Mouse (Mus musculus) right cerebral cortex, postnatal 14 days (tissue): ENCODE measurements around the gene Chtop.

Source experiments
- DNase-seq: peaks from one replicate; pipeline ENCODE4 v3.0.0; 2022

Chtop gene

DNA sequence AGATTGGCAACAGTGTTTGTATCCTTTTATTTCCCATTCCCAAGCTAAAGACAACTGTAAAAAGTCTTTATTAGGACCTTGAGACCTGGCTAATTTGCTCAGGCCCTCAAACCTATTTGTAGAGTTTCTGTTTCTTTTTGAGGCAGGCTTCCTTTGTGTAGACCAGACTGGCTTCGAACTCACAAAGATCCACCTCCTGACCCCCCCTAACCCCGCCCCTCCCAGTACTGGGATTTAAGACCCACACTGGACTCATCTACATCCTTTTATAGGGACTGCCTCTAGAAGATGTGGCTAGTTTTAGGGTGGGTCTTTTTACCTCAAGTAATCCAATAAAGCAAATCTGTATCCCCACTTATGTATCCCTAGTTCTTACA lies 437 bp upstream of the Chtop start:
- no peak for DNase-seq

DNA sequence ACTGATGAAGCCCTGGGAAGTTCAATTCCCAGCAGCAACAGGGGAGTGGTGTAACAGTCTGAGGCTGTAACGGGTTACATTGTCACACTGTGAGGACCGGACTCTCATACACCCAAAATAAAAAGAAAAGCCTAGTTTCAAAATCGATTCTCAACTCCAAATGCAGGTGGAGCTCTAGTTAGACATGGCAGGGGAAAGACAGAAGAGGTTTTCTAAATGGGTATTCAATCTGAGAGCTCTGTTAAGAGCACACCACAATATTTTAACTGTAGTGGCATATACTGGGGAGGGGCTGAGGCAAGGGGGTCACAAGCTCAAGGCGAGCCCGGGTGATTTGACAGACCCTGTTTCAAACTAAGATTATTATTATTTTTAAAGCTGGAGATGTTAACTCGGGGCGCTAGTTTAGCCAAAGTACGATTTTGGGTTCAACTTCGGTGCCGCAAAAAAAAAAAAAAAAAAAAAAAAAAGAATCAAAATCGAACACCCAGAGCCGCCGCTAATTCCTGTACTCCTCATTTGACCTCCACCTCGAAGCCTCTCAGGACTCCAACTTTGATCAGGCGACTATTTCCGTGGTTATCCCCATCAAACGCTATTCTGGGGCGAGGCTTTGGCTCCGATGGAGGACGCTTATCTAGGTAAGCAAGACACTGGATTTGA lies 880 bp downstream of the Chtop start:
- no peak for DNase-seq

DNA sequence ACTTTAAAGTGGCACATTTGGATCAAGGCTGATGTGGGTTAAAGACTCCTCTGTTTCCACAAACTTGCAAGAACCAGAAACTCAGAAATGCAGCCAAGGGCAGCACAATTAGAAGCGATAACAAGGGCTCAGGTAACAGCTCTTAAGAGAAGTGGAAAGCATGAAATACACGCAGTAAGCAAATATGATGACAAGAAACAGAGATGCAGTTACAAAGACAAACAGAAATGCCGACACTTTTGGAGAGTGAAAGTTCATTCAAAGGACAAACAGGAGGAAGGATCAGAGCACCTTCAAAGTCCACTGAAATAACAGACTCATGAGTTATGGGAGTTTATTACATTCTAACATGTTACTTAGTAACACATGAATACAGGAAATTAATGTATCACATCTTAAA lies 2.9 kb downstream of the Chtop start:
- no peak for DNase-seq

DNA sequence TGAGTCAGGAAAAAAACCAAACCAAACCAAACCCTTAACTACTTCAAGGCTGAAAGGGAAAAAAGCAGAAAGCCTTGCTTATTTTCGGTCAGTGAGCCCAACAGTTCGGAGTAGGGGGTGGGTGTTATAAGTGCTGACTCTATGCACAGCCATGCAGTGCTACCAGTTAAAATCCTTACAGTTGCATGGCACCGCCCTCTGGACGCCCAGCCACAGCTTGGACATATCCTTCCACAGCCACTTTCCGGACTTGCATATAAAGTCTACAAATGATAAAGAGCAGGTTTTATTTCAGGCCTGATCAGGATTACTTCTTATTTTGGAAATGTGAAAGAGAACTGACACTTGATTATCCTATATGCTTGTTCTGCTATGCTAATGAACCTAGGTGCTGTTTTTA lies 4.1 kb downstream of the Chtop start:
- no peak for DNase-seq

DNA sequence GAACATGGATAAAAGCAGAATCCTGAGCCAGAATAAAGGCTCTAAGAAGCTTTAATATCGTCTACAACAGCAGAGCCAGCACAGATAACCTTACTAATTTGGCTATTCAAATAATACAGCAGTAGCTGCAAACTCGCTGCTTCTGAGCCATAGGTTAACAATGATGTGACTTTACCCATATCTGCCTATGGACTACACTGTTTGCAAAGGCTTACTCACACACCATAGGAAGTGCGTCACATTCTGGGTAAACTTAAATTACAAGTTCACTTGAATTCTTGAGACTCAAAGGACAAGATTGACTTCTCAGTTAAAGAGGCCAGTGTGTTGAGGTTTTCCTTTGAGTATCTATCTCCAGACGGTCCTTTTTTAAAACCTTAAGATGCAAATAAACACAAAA lies 5.9 kb downstream of the Chtop start:
- DNase-seq, result no peak

DNA sequence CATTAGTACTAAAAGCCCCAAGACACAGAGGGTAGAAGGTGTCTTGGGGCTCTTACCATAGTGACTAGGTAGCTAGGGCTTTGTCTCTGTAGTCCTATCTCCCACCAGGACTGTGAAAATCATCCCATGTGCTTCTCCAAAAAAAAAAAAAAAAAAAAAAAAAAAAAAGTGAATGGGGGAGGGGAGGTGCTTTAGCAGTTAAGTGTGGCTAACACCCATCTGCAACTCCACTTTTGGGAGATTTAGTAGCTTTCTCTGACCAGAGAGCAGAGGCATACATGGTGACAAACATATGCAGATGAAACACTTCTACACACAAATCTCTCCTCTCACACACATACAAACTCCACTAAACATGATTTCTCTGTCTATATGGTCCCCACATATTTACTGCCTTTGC lies 11.7 kb downstream of the Chtop start:
- DNase-seq, result no peak

DNA sequence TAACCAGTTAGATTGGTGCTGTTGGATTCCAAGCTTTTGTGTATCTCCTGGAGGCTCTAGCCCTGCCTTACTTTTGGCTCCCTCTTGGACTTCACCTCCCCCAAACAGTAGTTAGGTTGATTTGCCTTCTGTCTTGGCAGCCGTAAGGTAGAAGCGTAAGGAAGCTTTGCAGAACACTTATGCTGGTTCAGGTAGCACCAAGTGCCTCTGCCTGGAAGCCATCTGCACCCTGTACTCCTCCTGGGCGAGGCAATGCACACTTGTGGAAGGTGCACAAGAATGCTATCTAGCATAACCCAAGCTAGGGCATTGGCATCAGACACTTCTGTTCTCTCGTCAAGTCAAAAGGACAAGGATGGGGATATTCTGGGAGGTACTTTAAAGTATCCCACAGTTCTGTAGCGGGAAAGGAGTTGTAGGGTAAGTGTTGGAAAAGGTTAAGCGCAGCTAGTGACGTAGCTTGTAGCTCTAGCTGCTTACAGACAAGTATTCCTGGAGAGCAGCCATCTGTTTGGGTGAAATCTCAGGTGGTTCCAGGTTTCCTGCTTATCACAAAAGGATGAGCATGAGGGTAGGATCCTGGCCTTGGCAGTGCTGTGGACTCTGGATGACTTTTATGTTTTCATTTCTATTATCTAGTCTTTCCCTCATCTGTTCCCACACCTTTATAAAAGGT lies 13.3 kb downstream of the Chtop start:
- DNase-seq, result no peak

DNA sequence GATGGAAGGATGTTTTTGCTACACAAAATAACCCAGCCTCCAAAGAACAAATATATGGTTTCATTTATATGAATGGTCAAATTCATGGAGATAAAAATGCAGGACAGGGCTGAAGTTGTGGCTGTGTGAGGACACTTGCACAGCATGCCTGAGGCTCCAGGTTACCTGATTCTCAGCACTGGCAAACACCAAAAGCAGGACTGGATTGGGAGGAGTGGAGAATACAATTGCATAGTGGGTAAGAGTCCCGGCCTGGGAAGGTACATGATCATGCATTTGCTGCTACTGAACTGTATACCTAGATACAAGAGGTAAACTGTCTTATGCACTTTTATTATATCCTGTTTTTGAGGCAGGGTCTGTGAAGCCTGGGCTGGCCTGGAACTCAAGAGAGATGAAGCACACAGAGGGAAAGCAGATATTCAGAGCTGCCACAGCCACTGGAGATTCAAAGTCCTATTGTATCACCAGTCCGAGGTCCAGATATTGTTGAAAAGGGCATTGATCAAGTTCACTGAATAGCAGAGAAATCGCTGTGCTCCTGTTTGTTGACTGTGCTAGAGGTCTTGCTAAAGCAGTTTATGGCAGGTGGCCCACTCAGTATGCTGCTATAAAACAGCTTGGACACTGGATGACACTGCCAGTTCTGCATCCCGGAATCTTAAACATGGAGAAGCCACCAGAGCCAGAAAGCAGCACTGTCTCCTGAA lies 15.3 kb downstream of the Chtop start:
- DNase-seq, result no peak

DNA sequence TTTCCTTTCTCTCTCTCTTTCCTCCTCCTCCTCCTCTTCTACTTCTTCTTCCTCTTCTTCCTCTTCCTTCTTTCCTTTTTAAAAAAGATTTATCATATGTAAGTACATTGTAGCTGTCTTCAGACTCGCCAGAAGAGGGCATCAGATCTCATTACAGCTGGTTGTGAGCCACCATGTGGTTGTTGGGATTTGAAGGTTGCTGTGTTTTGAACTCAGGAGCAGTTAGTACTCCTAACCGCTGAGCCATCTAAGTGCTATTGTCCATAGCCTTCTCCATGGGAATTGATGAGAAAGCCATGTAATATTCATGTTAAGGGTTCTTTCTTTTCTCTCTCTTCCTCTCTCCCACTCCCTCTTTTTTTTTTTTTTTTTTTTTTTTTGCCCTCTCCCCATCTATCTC lies 17.9 kb downstream of the Chtop start:
- DNase-seq, result no peak

DNA sequence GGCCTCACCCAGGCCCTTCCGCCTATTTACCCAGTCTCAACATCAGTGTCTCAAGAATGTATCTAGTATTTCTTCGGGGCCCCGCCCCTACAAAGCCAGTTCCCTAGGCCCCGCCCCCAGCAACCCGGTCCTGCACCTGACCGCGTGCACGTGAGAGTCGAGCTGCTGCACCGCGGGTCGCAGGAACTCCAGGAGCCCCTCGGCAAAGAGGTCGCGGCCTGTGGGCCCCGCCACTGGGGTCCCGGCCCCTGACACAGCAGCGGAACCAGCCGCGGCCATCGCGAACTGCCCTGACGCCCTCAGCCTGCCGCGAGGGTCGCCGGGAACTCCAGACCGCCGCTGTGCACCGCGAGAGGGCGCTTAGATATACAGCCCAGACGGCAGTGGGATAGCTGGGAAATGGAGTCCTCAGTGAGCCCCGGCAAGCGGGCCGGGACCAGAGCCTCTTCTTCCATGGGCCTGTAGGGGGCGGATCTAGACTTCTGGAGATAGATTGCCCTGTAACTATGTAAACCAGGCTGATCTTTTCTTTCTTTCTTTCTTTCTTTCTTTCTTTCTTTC lies 18.5 kb downstream of the Chtop start, which contains the start of gene Snapin:
Gene Snapin, minus strand, starts transcription at position 338 of the 561 bp plus-strand sequence.
- DNase-seq, result peak; percentile 95

DNA sequence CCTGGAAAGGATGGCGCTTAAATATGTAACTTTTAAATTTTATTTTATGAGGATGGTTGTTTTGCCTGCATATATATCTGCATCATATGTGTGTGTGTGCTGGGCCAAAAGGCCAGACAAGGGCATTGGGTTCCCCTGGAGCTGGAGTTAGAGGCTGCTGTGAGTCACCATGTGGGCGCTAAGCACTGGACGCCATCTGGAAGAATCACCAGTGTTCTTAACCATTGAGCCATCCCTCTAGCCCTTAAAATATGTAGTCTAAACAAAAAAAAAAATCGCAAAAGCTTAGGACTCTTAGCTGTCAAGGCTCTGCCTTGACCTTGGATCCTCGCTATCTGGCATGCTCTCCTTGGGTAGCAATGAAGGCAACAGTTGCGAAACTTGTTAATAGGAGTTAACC lies 20.7 kb downstream of the Chtop start:
- DNase-seq, result no peak

DNA sequence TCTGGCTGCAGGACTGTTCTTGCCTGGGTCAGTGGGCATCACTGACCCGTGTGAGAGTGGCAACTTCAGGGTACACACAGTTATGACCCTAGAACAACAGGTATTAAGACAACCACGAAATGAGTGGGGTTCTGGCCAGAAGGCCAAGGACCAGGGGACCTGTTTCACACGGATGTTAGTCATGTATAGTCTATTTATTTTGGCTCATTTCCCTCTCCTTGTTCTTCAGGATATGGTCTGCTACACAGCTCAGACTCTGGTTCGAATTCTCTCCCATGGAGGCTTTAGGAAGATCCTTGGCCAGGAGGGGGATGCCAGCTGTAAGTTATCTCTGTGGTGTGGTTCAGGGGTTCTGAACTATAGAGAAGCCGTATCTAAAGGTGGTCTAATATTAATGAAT lies 22.3 kb downstream of the Chtop start:
- DNase-seq, result no peak

DNA sequence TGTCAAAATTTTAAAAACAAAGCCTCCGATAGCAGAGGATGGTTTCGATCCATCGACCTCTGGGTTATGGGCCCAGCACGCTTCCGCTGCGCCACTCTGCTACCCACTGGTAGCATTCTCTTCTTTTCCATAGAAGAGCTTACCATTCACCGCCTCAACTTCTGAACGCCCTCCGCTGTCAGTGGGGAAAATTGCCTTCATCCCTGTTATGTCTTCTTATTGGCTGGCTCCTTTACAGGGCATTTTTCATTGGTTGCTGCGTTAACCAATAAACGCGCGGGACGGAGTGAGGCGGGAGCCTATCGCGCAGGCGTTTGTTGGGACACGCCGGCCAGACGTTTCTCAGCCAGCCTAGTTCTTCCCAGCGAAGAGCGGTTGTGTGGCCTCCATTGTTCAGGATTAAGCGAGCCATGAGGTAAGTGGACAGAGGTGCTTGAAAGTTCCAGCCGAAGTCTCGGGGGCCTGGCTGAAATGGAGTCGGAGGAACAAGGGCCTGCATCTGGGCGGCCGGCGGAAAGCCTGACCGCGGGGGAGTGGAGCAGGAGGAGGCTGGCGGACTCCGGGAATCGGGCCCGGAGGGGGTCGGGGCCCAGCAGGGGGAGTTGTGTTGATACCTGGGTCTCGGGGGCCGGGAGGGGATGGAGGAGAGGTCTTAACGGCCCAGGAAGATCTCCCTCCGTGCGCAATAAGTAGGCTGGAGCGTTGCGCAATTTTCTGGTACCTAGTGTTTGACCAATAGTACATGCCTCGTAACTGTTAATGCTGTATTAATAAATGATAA lies 33.3 kb downstream of the Chtop start, which contains the start of gene Ilf2:
Gene Ilf2, plus strand, starts transcription at position 296 of the 781 bp plus-strand sequence.
- DNase-seq, result peak; percentile 94

DNA sequence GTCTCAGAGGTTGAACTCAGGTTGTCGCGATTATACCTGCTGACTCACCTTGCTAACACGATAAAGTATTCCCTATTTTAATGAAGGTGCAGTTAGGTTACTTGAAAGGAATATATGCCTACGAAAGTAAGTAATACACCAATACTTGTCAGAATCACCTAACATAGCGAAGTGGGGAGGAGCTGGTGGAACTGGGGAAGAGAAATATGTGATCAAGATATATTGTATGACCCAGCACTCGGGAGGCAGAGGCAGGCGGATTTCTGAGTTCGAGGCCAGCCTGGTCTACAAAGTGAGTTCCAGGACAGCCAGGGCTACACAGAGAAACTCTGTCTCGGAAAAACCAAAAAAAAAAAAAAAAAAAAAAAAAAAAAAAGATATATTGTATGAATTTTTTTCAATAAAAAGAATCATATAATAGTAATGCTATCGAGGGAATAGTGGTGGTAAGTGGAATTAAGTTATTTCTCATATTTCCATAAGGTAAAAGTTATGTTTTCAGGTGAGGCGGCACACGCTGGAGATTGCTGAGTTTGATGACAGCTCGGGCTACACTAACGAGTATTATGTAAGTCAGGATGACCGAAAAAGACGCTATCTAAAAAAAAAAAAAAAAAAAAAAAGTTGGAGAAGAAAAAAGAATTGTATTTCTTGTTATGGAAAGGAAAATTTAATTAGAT lies 34.0 kb downstream of the Chtop start:
- no peak for DNase-seq

DNA sequence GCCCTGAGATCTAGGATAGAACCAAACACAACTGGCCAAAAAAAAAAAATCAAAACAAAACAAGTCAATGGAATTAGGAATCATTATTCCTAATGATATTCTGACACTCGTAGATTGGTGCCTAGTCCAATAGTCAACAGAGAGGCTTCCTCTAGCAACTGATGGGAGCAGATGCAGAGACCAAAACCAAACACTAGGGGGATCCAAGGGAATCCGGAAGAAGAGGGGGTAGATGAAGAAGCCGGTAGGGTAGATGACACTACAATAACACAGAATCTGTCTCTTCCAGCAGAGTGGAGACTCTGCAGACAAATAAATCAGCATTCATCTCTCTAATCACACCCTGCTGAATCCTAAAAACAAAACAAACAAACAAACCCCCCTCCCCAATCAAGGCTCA lies 37.1 kb downstream of the Chtop start:
- no peak for DNase-seq

DNA sequence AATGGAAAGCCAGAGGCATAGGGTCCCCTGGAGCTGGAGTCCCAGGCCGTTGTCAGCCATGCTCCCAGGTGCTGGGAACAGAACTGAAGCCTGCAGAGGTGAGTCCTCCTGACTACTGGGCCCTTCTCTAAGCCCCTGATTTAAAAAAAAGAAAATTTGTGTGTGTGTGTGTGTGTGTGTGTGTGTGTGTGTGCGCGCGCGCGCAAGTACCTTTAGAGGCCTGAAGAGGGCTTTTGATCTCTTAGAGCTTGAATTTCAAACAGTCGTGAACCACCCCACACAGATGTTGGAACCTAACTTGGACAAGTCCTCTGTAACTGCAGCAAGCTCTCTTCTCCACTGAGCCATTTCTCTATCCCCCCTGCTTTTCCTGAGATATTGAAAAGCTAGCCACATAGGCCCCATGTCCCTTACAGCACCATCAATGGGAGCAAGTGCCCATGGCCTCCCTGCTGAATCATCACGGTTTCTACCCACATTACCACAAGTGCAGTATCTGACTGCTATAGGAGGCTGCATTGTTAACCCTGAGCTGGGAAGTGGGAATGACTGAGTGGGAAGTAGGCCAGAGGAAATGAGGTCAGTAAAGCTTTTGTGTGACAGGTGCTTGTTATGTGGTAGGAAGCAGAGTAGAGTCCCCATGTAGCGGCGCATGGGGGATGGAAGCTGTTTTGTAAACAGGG lies 41.5 kb downstream of the Chtop start:
- DNase-seq, result no peak

DNA sequence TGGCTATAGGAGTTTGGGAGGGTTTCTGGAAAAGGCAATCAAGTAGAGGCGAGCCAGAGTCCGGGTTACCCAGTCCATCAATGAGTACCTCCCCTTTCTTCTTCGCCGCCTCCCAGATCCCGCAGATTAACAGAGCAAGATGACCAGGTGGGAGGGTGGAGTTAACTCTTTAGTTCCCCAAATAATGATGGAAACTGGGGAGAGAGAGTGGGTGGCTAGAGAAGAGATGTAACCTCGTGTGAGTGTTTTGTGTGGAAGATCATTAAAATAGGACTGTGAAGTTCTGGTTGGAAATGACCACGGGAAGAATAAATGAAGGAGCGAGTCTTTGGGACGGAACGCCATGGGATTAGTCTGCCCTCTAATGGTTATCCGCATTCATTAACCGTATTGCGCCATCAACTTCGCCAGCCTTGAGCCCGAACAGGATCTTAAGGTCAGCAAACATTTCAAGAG lies 43.0 kb downstream of the Chtop start:
- DNase-seq, result peak; percentile 30

DNA sequence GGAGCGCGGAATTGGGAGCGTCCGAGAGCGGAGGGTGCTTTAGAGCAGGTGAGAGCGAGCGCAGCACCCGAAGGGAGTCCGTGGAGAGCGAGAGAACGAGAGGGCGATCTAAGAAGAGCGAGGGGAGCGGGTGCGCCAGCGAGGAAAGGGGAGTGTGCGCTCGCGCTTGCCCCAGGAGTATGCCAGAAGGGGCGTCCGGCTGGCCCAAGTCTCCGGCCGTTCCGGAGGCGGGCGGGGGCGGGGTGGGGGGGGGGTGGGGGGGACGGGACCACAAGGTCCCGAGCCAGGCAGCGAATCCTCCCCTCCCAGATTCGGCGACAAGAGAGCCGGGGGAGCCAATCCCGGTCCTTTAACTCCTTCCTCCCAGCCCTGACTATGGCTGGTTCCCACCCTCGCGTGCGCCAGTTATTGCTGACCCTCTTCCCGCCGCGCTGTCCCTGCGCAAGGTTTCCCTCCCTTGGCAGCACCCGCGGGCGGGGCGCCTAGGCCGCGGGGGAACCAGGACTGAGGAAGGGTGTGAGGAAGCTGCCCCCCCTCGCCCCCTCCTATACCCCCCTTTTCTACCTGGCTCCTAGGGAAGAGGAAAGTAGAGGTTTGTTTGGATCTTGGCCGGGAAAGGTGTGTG lies 43.5 kb downstream of the Chtop start, which contains the start of gene Npr1:
Gene Npr1, minus strand, starts transcription at position 181 of the 625 bp plus-strand sequence.
- DNase-seq, result no peak

DNA sequence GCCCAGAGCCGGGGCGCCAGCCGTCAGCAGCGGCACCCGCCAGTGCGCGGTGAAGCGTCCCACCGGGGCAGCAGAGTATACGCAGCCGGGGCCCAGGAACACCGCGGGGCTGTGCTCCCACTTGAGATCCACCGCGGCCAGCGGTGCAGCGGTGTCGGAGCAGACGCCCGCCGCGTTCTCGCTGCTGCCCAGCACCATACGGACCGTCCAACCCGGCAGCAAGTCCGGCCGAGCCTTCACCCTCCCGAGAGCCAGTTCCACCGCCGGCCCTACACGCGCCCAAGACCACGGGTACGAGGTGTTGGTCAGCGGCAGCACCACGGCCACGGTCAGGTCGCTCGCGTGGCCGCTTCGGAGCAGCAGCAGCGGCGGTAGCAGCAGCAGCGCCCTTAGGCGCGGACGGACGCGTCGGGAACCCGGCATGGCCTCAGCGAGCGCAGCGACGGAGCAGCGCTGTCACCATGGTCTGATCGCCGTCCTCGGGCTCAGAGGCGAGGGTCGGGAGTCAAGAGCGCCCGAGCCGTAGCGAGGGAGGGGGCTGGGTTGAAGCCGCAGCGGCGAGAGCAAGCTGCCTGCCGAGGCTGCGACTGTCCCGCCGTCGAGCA lies 44.1 kb downstream of the Chtop start:
- no peak for DNase-seq

DNA sequence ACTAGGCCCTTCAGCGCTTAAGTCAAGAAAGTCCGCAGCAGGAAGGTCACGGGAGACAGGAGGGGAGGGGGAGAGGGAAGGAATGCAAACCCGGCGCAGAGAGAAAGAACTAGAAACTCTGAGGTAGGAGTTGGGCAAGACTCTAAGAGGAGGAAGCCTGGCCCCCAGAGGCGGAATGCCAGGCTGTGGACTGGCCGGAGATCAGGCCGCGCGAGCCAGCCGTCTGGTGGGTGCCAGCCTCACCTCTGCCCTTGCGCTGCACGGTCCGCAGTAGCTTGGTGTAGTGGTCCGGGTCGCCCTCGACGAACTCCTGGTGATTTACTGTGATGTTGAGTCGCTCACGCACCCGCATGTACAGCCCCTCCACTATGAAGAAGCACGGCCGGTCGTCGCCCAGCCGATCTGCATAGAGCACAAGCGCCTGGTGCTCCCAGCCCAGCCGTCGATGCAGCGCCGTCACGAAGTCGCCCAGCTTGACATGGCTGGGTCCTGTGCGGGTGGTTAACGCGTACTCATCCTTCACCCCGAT lies 44.7 kb downstream of the Chtop start:
- DNase-seq, result no peak
